8 mouse cellular contexts compared by ENCODE assay signal in the genomic region with DNA sequence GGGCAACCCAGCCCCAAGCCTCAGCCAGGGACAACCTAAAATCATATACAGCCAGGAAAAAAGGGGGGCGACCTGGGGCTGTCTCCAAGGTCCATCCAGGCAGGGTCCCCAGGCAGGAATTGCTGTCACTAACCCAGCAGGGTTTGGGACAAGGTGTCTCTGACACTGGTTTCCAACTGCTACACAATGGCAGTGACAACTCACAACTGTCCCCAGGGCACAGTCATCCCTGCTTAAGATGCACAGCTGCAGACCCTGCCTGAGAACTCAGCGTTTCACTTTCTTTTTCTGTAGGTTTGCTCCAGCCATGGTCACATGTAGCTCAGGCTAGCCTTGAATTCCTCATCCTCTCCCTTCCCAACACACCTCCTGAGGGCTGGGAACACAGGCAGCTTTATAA. TPM values are rescaled to one million over a fixed set of nuclear protein-coding genes. Genes with fewer than 3 reads are reported as not detected.
DNase-seq lines count a peak whose midpoint lies in the region; ATAC-seq and TF ChIP-seq lines count a peak whose summit lies in the region.

No protein-coding gene starts in this region.

- no peaks in the 10 kb centered on the region for H3K36me3 ChIP-seq in myocyte (ENCODE audit: control insufficient read depth, insufficient read depth)

- H3K79me2 ChIP-seq in myocyte (ENCODE audit: control insufficient read depth, insufficient read depth), result peaks cover 48% of the 10 kb centered on the region

- ATAC-seq in cerebellum, adult (ENCODE audit: insufficient number of reproducible peaks, low FRiP score, low TSS enrichment), result no peak

- peak overlapping the region; percentile 32 for H3K4me2 ChIP-seq in myocyte (ENCODE audit: low read depth)

- peak overlapping the region; percentile 28 for H3K4me3 ChIP-seq in myocyte

- peak; percentile 34 for DNase-seq in cerebellum, adult 11 months
- peak; percentile 4 for DNase-seq in ovary, postnatal 36 days (ENCODE audit: low spot score)
- DNase-seq in ovary, adult 18-20 months (ENCODE audit: low spot score), result no peak
- peak; percentile 2 to 8 for DNase-seq in gastrocnemius, adult 8-10 months (ENCODE audit: low spot score in 2 of 2)
- DNase-seq in layer of hippocampus, adult 9-11 months, result peak; percentile 14
- DNase-seq in adipocyte (ENCODE audit: low spot score), result no peak

- no peak overlapping the region for H3ac ChIP-seq in myocyte (ENCODE audit: control insufficient read depth, insufficient read length)

- no peaks in the 10 kb centered on the region for H3K27me3 ChIP-seq in myocyte (ENCODE audit: control insufficient read depth, insufficient read depth, insufficient read length)

- no peak for TF ChIP-seq POLR2A in myocyte (IDR thresholded peaks at IDR 0.05; ENCODE audit: insufficient read length, low read depth)

TF ChIP-seq in myocyte, 11 proteins besides CTCF, POLR2A, EP300 and RAD21:
- TF ChIP-seq MAX (IDR thresholded peaks at IDR 0.05; ENCODE audit: low read depth) (no peak), E2F4 (IDR thresholded peaks at IDR 0.05; ENCODE audit: insufficient read depth) (no peak), MYOG (IDR thresholded peaks at IDR 0.05; ENCODE audit: control insufficient read depth in 1 of 3, insufficient read depth in 1 of 3, insufficient read length in 2 of 3, low read depth in 2 of 3) (no peak), SRF (IDR thresholded peaks at IDR 0.05; ENCODE audit: control insufficient read depth, insufficient read length, low read depth) (no peak), MYOD1 (IDR thresholded peaks at IDR 0.05; ENCODE audit: control insufficient read depth in 1 of 3, insufficient read length in 2 of 3, low read depth in 2 of 3) (no peak), REST (IDR thresholded peaks at IDR 0.05; ENCODE audit: insufficient read depth, insufficient read length) (no peak), TCF12 (IDR thresholded peaks at IDR 0.05; ENCODE audit: insufficient read depth, poor library complexity, severe bottlenecking) (no peak), USF1 (IDR thresholded peaks at IDR 0.05; ENCODE audit: low read depth) (no peak), CEBPB (IDR thresholded peaks at IDR 0.05; ENCODE audit: insufficient read depth, poor library complexity, severe bottlenecking) (no peak), POLR2AphosphoS2 (IDR thresholded peaks at IDR 0.05; ENCODE audit: insufficient read length, low read depth) (no peak), TCF3 (IDR thresholded peaks at IDR 0.05; ENCODE audit: insufficient read length, low read depth) (no peak)

RNA-seq across cellular contexts. Expression of a gene that starts 26.3 kb away (rescaled TPM):
- total RNA-seq in gastrocnemius, adult 8-10 months (2022), result 100 to 1,000 TPM; 223 to 267 (median 235) TPM
- 115 TPM for polyA plus RNA-seq in myocyte (2012; fragmentation: generic; extraction: Trizol)

RNA-seq across cellular contexts. Expression of a gene that starts 36.2 kb away (rescaled TPM):
- not detected for total RNA-seq in gastrocnemius, adult 8-10 months (2022)
- 0.30 TPM for polyA plus RNA-seq in myocyte (2012; fragmentation: generic; extraction: Trizol)

RNA-seq across cellular contexts. Expression of a gene that starts 40.3 kb away (rescaled TPM):
- total RNA-seq in gastrocnemius, adult 8-10 months (2022), result 1 to 10 TPM in 2 of 4 experiments, under 1 TPM in 1, not detected in 1; 0.43 to 1.1 (median 1.1) TPM
- polyA plus RNA-seq in myocyte (2012; fragmentation: generic; extraction: Trizol), result 0.73 TPM

RNA-seq across cellular contexts. Expression of a gene that starts 44.8 kb away (rescaled TPM):
- 1 to 10 TPM in 2 of 4 experiments, under 1 TPM in 2; 0.59 to 1.8 (median 1.1) TPM for total RNA-seq in gastrocnemius, adult 8-10 months (2022)
- 1.7 TPM for polyA plus RNA-seq in myocyte (2012; fragmentation: generic; extraction: Trizol)

RNA-seq across cellular contexts. Expression of a gene that starts 44.9 kb away (rescaled TPM):
- total RNA-seq in gastrocnemius, adult 8-10 months (2022), result 10 to 100 TPM; 46.5 to 50.1 (median 47.4) TPM
- 103 TPM for polyA plus RNA-seq in myocyte (2012; fragmentation: generic; extraction: Trizol)

Comparison
In these comparisons a context has a peak if more than half of its experiments do, and no peak if none do; other contexts are left out.
1. DNase-seq: peak in cerebellum, adult 11 months (single experiment), ovary, postnatal 36 days (single experiment), gastrocnemius, adult 8-10 months (2 of 2) and layer of hippocampus, adult 9-11 months (single experiment); none in ovary, adult 18-20 months (single experiment) and adipocyte (single experiment).